Mouse (Mus musculus): Measurements from ENCODE around the gene Cdh26. TPM values are rescaled to one million over a fixed set of nuclear protein-coding genes. Genes with fewer than 3 reads are reported as not detected.

Gene Cdh26
- polyA plus RNA-seq, 1 experiment = 0.13 TPM

- Histone ChIP-seq H3K27me3 (ENCODE audit: control insufficient read depth, insufficient read depth, low read length) (no peaks in the 10 kb centered on the region), H3K36me3 (ENCODE audit: control insufficient read depth, insufficient read depth, low read length) (no peaks in the 10 kb centered on the region), H3K27ac (ENCODE audit: control insufficient read depth, insufficient read depth, low read length) (no peak overlapping the region), H3K4me1 (replicated peaks; ENCODE audit: control insufficient read depth, insufficient read depth, low read length) (no peaks in the 10 kb centered on the region), H3K4me3 (ENCODE audit: control insufficient read depth, insufficient read depth, low read length) (no peak overlapping the region)
- no peak for DNase-seq
- 92% methylated on average over 2 of the region's 2 CpGs for WGBS
- TF ChIP-seq POLR2A (IDR thresholded peaks at IDR 0.05; ENCODE audit: control insufficient read depth, extremely low read depth, insufficient read depth, low read length, poor library complexity) = no peak
- no peak for TF ChIP-seq CTCF (IDR thresholded peaks at IDR 0.05; ENCODE audit: borderline replicate concordance, control insufficient read depth, extremely low read depth, insufficient read depth, low read length, poor library complexity)
These were observed 48.7 kb downstream of the Cdh26 start for GRCm38 (mm10) chr2:178479011-178479410.

GRCm38 (mm10) chr2:178480932-178481331 is 50.6 kb downstream of the Cdh26 start:
- Histone ChIP-seq H3K36me3 (ENCODE audit: control insufficient read depth, insufficient read depth, low read length) (no peaks in the 10 kb centered on the region), H3K27me3 (ENCODE audit: control insufficient read depth, insufficient read depth, low read length) (no peaks in the 10 kb centered on the region), H3K27ac (ENCODE audit: control insufficient read depth, insufficient read depth, low read length) (no peak overlapping the region), H3K4me1 (replicated peaks; ENCODE audit: control insufficient read depth, insufficient read depth, low read length) (no peaks in the 10 kb centered on the region), H3K4me3 (ENCODE audit: control insufficient read depth, insufficient read depth, low read length) (no peak overlapping the region)
- TF ChIP-seq CTCF (IDR thresholded peaks at IDR 0.05; ENCODE audit: borderline replicate concordance, control insufficient read depth, extremely low read depth, insufficient read depth, low read length, poor library complexity) (no peak), POLR2A (IDR thresholded peaks at IDR 0.05; ENCODE audit: control insufficient read depth, extremely low read depth, insufficient read depth, low read length, poor library complexity) (no peak)
- WGBS = 89% methylated on average over 2 of the region's 2 CpGs
- DNase-seq = no peak

GRCm38 (mm10) chr2:178483462-178483861 is 53.1 kb downstream of the Cdh26 start:
- no peak for DNase-seq
- Histone ChIP-seq H3K27me3 (ENCODE audit: control insufficient read depth, insufficient read depth, low read length) (no peaks in the 10 kb centered on the region), H3K36me3 (ENCODE audit: control insufficient read depth, insufficient read depth, low read length) (no peaks in the 10 kb centered on the region), H3K27ac (ENCODE audit: control insufficient read depth, insufficient read depth, low read length) (no peak overlapping the region), H3K4me3 (ENCODE audit: control insufficient read depth, insufficient read depth, low read length) (no peak overlapping the region), H3K4me1 (replicated peaks; ENCODE audit: control insufficient read depth, insufficient read depth, low read length) (no peaks in the 10 kb centered on the region)
- TF ChIP-seq POLR2A (IDR thresholded peaks at IDR 0.05; ENCODE audit: control insufficient read depth, extremely low read depth, insufficient read depth, low read length, poor library complexity) (no peak), CTCF (IDR thresholded peaks at IDR 0.05; ENCODE audit: borderline replicate concordance, control insufficient read depth, extremely low read depth, insufficient read depth, low read length, poor library complexity) (no peak)
- 58% methylated on average over 10 of the region's 10 CpGs for WGBS

- no peaks in the 10 kb centered on the region for H3K27me3 ChIP-seq (ENCODE audit: control insufficient read depth, insufficient read depth, low read length)
- no peak for TF ChIP-seq POLR2A (IDR thresholded peaks at IDR 0.05; ENCODE audit: control insufficient read depth, extremely low read depth, insufficient read depth, low read length, poor library complexity)
- TF ChIP-seq CTCF (IDR thresholded peaks at IDR 0.05; ENCODE audit: borderline replicate concordance, control insufficient read depth, extremely low read depth, insufficient read depth, low read length, poor library complexity) = no peak
- DNase-seq = no peak
- 91% methylated on average over 4 of the region's 4 CpGs for WGBS
- H3K36me3 ChIP-seq (ENCODE audit: control insufficient read depth, insufficient read depth, low read length) = no peaks in the 10 kb centered on the region
- no peaks in the 10 kb centered on the region for H3K4me1 ChIP-seq (replicated peaks; ENCODE audit: control insufficient read depth, insufficient read depth, low read length)
- H3K4me3 ChIP-seq (ENCODE audit: control insufficient read depth, insufficient read depth, low read length) = no peak overlapping the region
- H3K27ac ChIP-seq (ENCODE audit: control insufficient read depth, insufficient read depth, low read length) = no peak overlapping the region
These were observed 57.9 kb downstream of the Cdh26 start for GRCm38 (mm10) chr2:178488276-178488675.

- 91% methylated on average over 9 of the region's 9 CpGs for WGBS
- H3K4me1 ChIP-seq (replicated peaks; ENCODE audit: control insufficient read depth, insufficient read depth, low read length) = no peaks in the 10 kb centered on the region
These were observed 60.1 kb downstream of the Cdh26 start for GRCm38 (mm10) chr2:178490245-178490920.

GRCm38 (mm10) chr2:178494066-178494465 is 63.7 kb downstream of the Cdh26 start:
- Histone ChIP-seq H3K27ac (ENCODE audit: control insufficient read depth, insufficient read depth, low read length) (no peak overlapping the region), H3K27me3 (ENCODE audit: control insufficient read depth, insufficient read depth, low read length) (no peaks in the 10 kb centered on the region), H3K4me1 (replicated peaks; ENCODE audit: control insufficient read depth, insufficient read depth, low read length) (peaks cover 16% of the 10 kb centered on the region), H3K36me3 (ENCODE audit: control insufficient read depth, insufficient read depth, low read length) (no peaks in the 10 kb centered on the region), H3K4me3 (ENCODE audit: control insufficient read depth, insufficient read depth, low read length) (no peak overlapping the region)
- TF ChIP-seq POLR2A (IDR thresholded peaks at IDR 0.05; ENCODE audit: control insufficient read depth, extremely low read depth, insufficient read depth, low read length, poor library complexity) (no peak), CTCF (IDR thresholded peaks at IDR 0.05; ENCODE audit: borderline replicate concordance, control insufficient read depth, extremely low read depth, insufficient read depth, low read length, poor library complexity) (no peak)
- WGBS = 84% methylated on average over 11 of the region's 11 CpGs
- no peak for DNase-seq

More at GRCm38 (mm10) chr2:178490245-178490920, 60.1 kb downstream of the Cdh26 start:
- no peak for DNase-seq
- H3K4me3 ChIP-seq (ENCODE audit: control insufficient read depth, insufficient read depth, low read length) = no peak overlapping the region
- H3K36me3 ChIP-seq (ENCODE audit: control insufficient read depth, insufficient read depth, low read length) = no peaks in the 10 kb centered on the region
- H3K27ac ChIP-seq (ENCODE audit: control insufficient read depth, insufficient read depth, low read length) = no peak overlapping the region
- no peaks in the 10 kb centered on the region for H3K27me3 ChIP-seq (ENCODE audit: control insufficient read depth, insufficient read depth, low read length)
- TF ChIP-seq POLR2A (IDR thresholded peaks at IDR 0.05; ENCODE audit: control insufficient read depth, extremely low read depth, insufficient read depth, low read length, poor library complexity) (no peak), CTCF (IDR thresholded peaks at IDR 0.05; ENCODE audit: borderline replicate concordance, control insufficient read depth, extremely low read depth, insufficient read depth, low read length, poor library complexity) (no peak)

Measured in thymus, adult 2 months (tissue).